Mouse (Mus musculus): ENCODE results near the gene Plrg1. TPM values are rescaled to one million over a fixed set of nuclear protein-coding genes. Genes with fewer than 3 reads are reported as not detected.

Plrg1 gene
- polyA plus RNA-seq, 1 experiment from 2014 or later: 149 TPM

GRCm38 (mm10) chr3:83099651-83100050 is 44.3 kb downstream of the Plrg1 start:
- DNase-seq (ENCODE audit: low spot score): no peak
- H3K27me3 ChIP-seq (ENCODE audit: control insufficient read depth, insufficient read depth, low read length): no peaks in the 10 kb centered on the region
- no peak overlapping the region for H3K27ac ChIP-seq (ENCODE audit: low read depth, low read length)
- H3K36me3 ChIP-seq (ENCODE audit: control insufficient read depth, insufficient read depth, low read length): no peaks in the 10 kb centered on the region
- H3K9me3 ChIP-seq (ENCODE audit: control insufficient read depth, low read length): no peaks in the 10 kb centered on the region
- WGBS: 59% methylated on average over 6 of the region's 6 CpGs
- H3K4me3 ChIP-seq (ENCODE audit: low read depth, low read length): no peak overlapping the region
- no peak overlapping the region for H3K9ac ChIP-seq (ENCODE audit: low read length)
- peak; percentile 43; the same call in 1 of the 2 replicates for ATAC-seq (ENCODE audit: insufficient read depth, low FRiP score, low TSS enrichment)
- no peak overlapping the region for H3K4me2 ChIP-seq (ENCODE audit: low read depth)
- H3K4me1 ChIP-seq (ENCODE audit: control insufficient read depth, insufficient read depth, low read length): peaks cover 12% of the 10 kb centered on the region

GRCm38 (mm10) chr3:83102286-83102685 is 47.0 kb downstream of the Plrg1 start:
- Histone ChIP-seq H3K27ac (ENCODE audit: low read depth, low read length) (no peak overlapping the region), H3K4me2 (ENCODE audit: low read depth) (no peak overlapping the region), H3K9ac (ENCODE audit: low read length) (no peak overlapping the region), H3K27me3 (ENCODE audit: control insufficient read depth, insufficient read depth, low read length) (no peaks in the 10 kb centered on the region), H3K9me3 (ENCODE audit: control insufficient read depth, low read length) (no peaks in the 10 kb centered on the region), H3K36me3 (ENCODE audit: control insufficient read depth, insufficient read depth, low read length) (no peaks in the 10 kb centered on the region), H3K4me1 (ENCODE audit: control insufficient read depth, insufficient read depth, low read length) (peaks cover 12% of the 10 kb centered on the region), H3K4me3 (ENCODE audit: low read depth, low read length) (no peak overlapping the region)
- ATAC-seq (ENCODE audit: insufficient read depth, low FRiP score, low TSS enrichment) (no peak), DNase-seq (ENCODE audit: low spot score) (no peak)
- 96% methylated on average over 6 of the region's 6 CpGs for WGBS

GRCm38 (mm10) chr3:83110163-83110562 is 54.8 kb downstream of the Plrg1 start:
- Histone ChIP-seq H3K4me2 (ENCODE audit: low read depth) (no peak overlapping the region), H3K4me1 (ENCODE audit: control insufficient read depth, insufficient read depth, low read length) (peaks cover 18% of the 10 kb centered on the region), H3K9ac (ENCODE audit: low read length) (no peak overlapping the region), H3K27ac (ENCODE audit: low read depth, low read length) (no peak overlapping the region), H3K9me3 (ENCODE audit: control insufficient read depth, low read length) (no peaks in the 10 kb centered on the region), H3K36me3 (ENCODE audit: control insufficient read depth, insufficient read depth, low read length) (no peaks in the 10 kb centered on the region), H3K4me3 (ENCODE audit: low read depth, low read length) (no peak overlapping the region), H3K27me3 (ENCODE audit: control insufficient read depth, insufficient read depth, low read length) (no peaks in the 10 kb centered on the region)
- ATAC-seq (ENCODE audit: insufficient read depth, low FRiP score, low TSS enrichment) (no peak), DNase-seq (ENCODE audit: low spot score) (peak; percentile 34)
- WGBS: 41% methylated on average over 4 of the region's 4 CpGs

GRCm38 (mm10) chr3:83111485-83112261 is 56.4 kb downstream of the Plrg1 start:
- no peak overlapping the region for H3K4me3 ChIP-seq (ENCODE audit: low read depth, low read length)
- H3K4me1 ChIP-seq (ENCODE audit: control insufficient read depth, insufficient read depth, low read length): peaks cover 18% of the 10 kb centered on the region
- H3K27ac ChIP-seq (ENCODE audit: low read depth, low read length): no peak overlapping the region
- 34% methylated on average over 7 of the region's 7 CpGs for WGBS
- no peak for DNase-seq (ENCODE audit: low spot score)
- no peak for ATAC-seq (ENCODE audit: insufficient read depth, low FRiP score, low TSS enrichment)
- no peak overlapping the region for H3K9ac ChIP-seq (ENCODE audit: low read length)
- H3K4me2 ChIP-seq (ENCODE audit: low read depth): no peak overlapping the region
- no peaks in the 10 kb centered on the region for H3K9me3 ChIP-seq (ENCODE audit: control insufficient read depth, low read length)
- no peaks in the 10 kb centered on the region for H3K27me3 ChIP-seq (ENCODE audit: control insufficient read depth, insufficient read depth, low read length)
- no peaks in the 10 kb centered on the region for H3K36me3 ChIP-seq (ENCODE audit: control insufficient read depth, insufficient read depth, low read length)

- Histone ChIP-seq H3K9me3 (ENCODE audit: control insufficient read depth, low read length) (no peaks in the 10 kb centered on the region), H3K4me2 (ENCODE audit: low read depth) (0 out of 2 replicates have a peak overlapping the region, but pooled peaks have one; percentile 0), H3K27me3 (ENCODE audit: control insufficient read depth, insufficient read depth, low read length) (no peaks in the 10 kb centered on the region), H3K4me3 (ENCODE audit: low read depth, low read length) (no peak overlapping the region), H3K27ac (ENCODE audit: low read depth, low read length) (no peak overlapping the region), H3K36me3 (ENCODE audit: control insufficient read depth, insufficient read depth, low read length) (no peaks in the 10 kb centered on the region), H3K9ac (ENCODE audit: low read length) (no peak overlapping the region), H3K4me1 (ENCODE audit: control insufficient read depth, insufficient read depth, low read length) (peaks cover 18% of the 10 kb centered on the region)
- 16% methylated on average over 3 of the region's 3 CpGs for WGBS
- ATAC-seq (ENCODE audit: insufficient read depth, low FRiP score, low TSS enrichment): peak; percentile 84
- DNase-seq (ENCODE audit: low spot score): peak; percentile 41
Measured at GRCm38 (mm10) chr3:83112869-83113268, 57.5 kb downstream of the Plrg1 start.

- H3K27ac ChIP-seq (ENCODE audit: low read depth, low read length): no peak overlapping the region
- peaks cover 18% of the 10 kb centered on the region for H3K4me1 ChIP-seq (ENCODE audit: control insufficient read depth, insufficient read depth, low read length)
- H3K4me2 ChIP-seq (ENCODE audit: low read depth): no peak overlapping the region
- ATAC-seq (ENCODE audit: insufficient read depth, low FRiP score, low TSS enrichment) (no peak), DNase-seq (ENCODE audit: low spot score) (no peak)
- H3K9me3 ChIP-seq (ENCODE audit: control insufficient read depth, low read length): no peaks in the 10 kb centered on the region
- H3K4me3 ChIP-seq (ENCODE audit: low read depth, low read length): no peak overlapping the region
- no peaks in the 10 kb centered on the region for H3K27me3 ChIP-seq (ENCODE audit: control insufficient read depth, insufficient read depth, low read length)
- H3K9ac ChIP-seq (ENCODE audit: low read length): no peak overlapping the region
- H3K36me3 ChIP-seq (ENCODE audit: control insufficient read depth, insufficient read depth, low read length): no peaks in the 10 kb centered on the region
- 33% methylated on average over 1 of the region's 1 CpGs for WGBS
Measured at GRCm38 (mm10) chr3:83114946-83115345, 59.6 kb downstream of the Plrg1 start.

GRCm38 (mm10) chr3:83117592-83117991 is 62.3 kb downstream of the Plrg1 start:
- Histone ChIP-seq H3K4me1 (ENCODE audit: control insufficient read depth, insufficient read depth, low read length) (peaks cover 10% of the 10 kb centered on the region), H3K27ac (ENCODE audit: low read depth, low read length) (no peak overlapping the region), H3K9me3 (ENCODE audit: control insufficient read depth, low read length) (no peaks in the 10 kb centered on the region), H3K27me3 (ENCODE audit: control insufficient read depth, insufficient read depth, low read length) (no peaks in the 10 kb centered on the region), H3K4me2 (ENCODE audit: low read depth) (no peak overlapping the region), H3K9ac (ENCODE audit: low read length) (no peak overlapping the region), H3K4me3 (ENCODE audit: low read depth, low read length) (no peak overlapping the region), H3K36me3 (ENCODE audit: control insufficient read depth, insufficient read depth, low read length) (no peaks in the 10 kb centered on the region)
- DNase-seq (ENCODE audit: low spot score): no peak
- 73% methylated on average over 10 of the region's 10 CpGs for WGBS
- no peak for ATAC-seq (ENCODE audit: insufficient read depth, low FRiP score, low TSS enrichment)

Other genes starting within 250 kb of the Plrg1 start
- 2.1 and 2.3 TPM in 2 replicates for gene Rbm46, start 179.0 kb upstream of the Plrg1 start, polyA plus RNA-seq (2014; fragmentation: Nextera tagmentation; extraction: Ambion mirVana)
- 0.04 and 0.07 TPM in 2 replicates for gene Lrat, start 151.5 kb upstream of the Plrg1 start, polyA plus RNA-seq (2014; fragmentation: Nextera tagmentation; extraction: Ambion mirVana)
- gene Fgg, start 47.8 kb upstream of the Plrg1 start, polyA plus RNA-seq (2014; fragmentation: Nextera tagmentation; extraction: Ambion mirVana): 0.17 and 0.23 TPM in 2 replicates
- gene Fga, start 29.4 kb upstream of the Plrg1 start, polyA plus RNA-seq (2014; fragmentation: Nextera tagmentation; extraction: Ambion mirVana): 0.14 TPM in 1 of 2 replicates, not detected in the other
- gene Fgb, start 5.7 kb upstream of the Plrg1 start, polyA plus RNA-seq (2014; fragmentation: Nextera tagmentation; extraction: Ambion mirVana): 0.08 and 0.16 TPM in 2 replicates
- gene Dchs2, start 72.4 kb downstream of the Plrg1 start, polyA plus RNA-seq (2014; fragmentation: Nextera tagmentation; extraction: Ambion mirVana): 1.1 and 1.2 TPM in 2 replicates

Data from neural tube, embryonic 11.5 days (tissue).